Mouse (Mus musculus): ENCODE data around the gene Tspo.

Tspo gene

GRCm38 (mm10) chr15:83547144-83547543, 16.2 kb upstream of the Tspo start:
- DNase-seq: no peak

GRCm38 (mm10) chr15:83550137-83550536, 13.3 kb upstream of the Tspo start:
- no peak for DNase-seq

GRCm38 (mm10) chr15:83553831-83554230, 9.6 kb upstream of the Tspo start:
- DNase-seq: no peak

- DNase-seq: peak; percentile 86 to 89
Measured at GRCm38 (mm10) chr15:83555161-83555974, 8.0 kb upstream of the Tspo start.

- no peak for DNase-seq
Measured at GRCm38 (mm10) chr15:83560941-83561477, 2.4 kb upstream of the Tspo start.

- peak; percentile 36 to 37 for DNase-seq
Measured at GRCm38 (mm10) chr15:83562626-83563270, 644 bp upstream of the Tspo start.

- no peak for DNase-seq
Measured at GRCm38 (mm10) chr15:83563857-83564651, 662 bp downstream of the Tspo start.

GRCm38 (mm10) chr15:83565434-83565833, 2.0 kb downstream of the Tspo start:
- no peak for DNase-seq

- no peak for DNase-seq
Measured at GRCm38 (mm10) chr15:83566006-83566405, 2.6 kb downstream of the Tspo start.

GRCm38 (mm10) chr15:83567728-83568127, 4.3 kb downstream of the Tspo start:
- DNase-seq: no peak

GRCm38 (mm10) chr15:83568544-83568943, 5.2 kb downstream of the Tspo start:
- DNase-seq: no peak

GRCm38 (mm10) chr15:83569682-83570081, 6.3 kb downstream of the Tspo start:
- no peak for DNase-seq

- DNase-seq: no peak
Measured at GRCm38 (mm10) chr15:83570641-83571040, 7.2 kb downstream of the Tspo start.

- no peak for DNase-seq
Measured at GRCm38 (mm10) chr15:83571636-83572035, 8.2 kb downstream of the Tspo start.

GRCm38 (mm10) chr15:83572132-83572531, 8.7 kb downstream of the Tspo start:
- DNase-seq: no peak

GRCm38 (mm10) chr15:83573606-83574005, 10.2 kb downstream of the Tspo start:
- DNase-seq: peak; percentile 51

GRCm38 (mm10) chr15:83574731-83575351, 11.4 kb downstream of the Tspo start:
- DNase-seq: no peak

- DNase-seq: no peak
Measured at GRCm38 (mm10) chr15:83575543-83575942, 12.2 kb downstream of the Tspo start.

- no peak for DNase-seq
Measured at GRCm38 (mm10) chr15:83576651-83577050, 13.3 kb downstream of the Tspo start.

GRCm38 (mm10) chr15:83582931-83583330, 19.5 kb downstream of the Tspo start:
- no peak for DNase-seq

GRCm38 (mm10) chr15:83583419-83584156, 20.2 kb downstream of the Tspo start:
- DNase-seq: peak in 1 of 2 experiments; percentile 24

GRCm38 (mm10) chr15:83584741-83585220, 21.4 kb downstream of the Tspo start:
- no peak for DNase-seq
